Mouse (Mus musculus): ENCODE data around the gene Cuta.
"Not testable (repeated sequence)": the region's sequence is repeated elsewhere in the genome, so short reads cannot be mapped to it uniquely, and the experiment has no call there.

Gene Cuta

GRCm38 (mm10) chr17:26936453-26936852 lies 2.9 kb downstream of the Cuta start:
- DNase-seq (ENCODE audit: low spot score): no peak

- DNase-seq (ENCODE audit: low spot score): no peak
These were observed 4.3 kb downstream of the Cuta start for GRCm38 (mm10) chr17:26935027-26935426.

- no peak for DNase-seq (ENCODE audit: low spot score)
These were observed 5.2 kb downstream of the Cuta start for GRCm38 (mm10) chr17:26933885-26934827.

- DNase-seq (ENCODE audit: low spot score): no peak
These were observed 6.0 kb downstream of the Cuta start for GRCm38 (mm10) chr17:26933419-26933818.

GRCm38 (mm10) chr17:26932839-26933398 lies 6.5 kb downstream of the Cuta start, which contains the start of gene Phf1:
TSS of gene Phf1 (plus strand) at chr17:26933052.
- DNase-seq (ENCODE audit: low spot score): peak; percentile 96

GRCm38 (mm10) chr17:26931795-26932194 lies 7.6 kb downstream of the Cuta start:
- DNase-seq (ENCODE audit: low spot score): peak; percentile 62

- DNase-seq (ENCODE audit: low spot score): not testable (repeated sequence)
These were observed 14.0 kb downstream of the Cuta start for GRCm38 (mm10) chr17:26925414-26925813.

- not testable (repeated sequence) for DNase-seq (ENCODE audit: low spot score)
These were observed 17.0 kb downstream of the Cuta start for GRCm38 (mm10) chr17:26922368-26922767.

- DNase-seq (ENCODE audit: low spot score): not testable (repeated sequence)
These were observed 19.9 kb downstream of the Cuta start for GRCm38 (mm10) chr17:26919516-26919915.

GRCm38 (mm10) chr17:26918343-26918742 lies 21.0 kb downstream of the Cuta start:
- no peak for DNase-seq (ENCODE audit: low spot score)

- not testable (repeated sequence) for DNase-seq (ENCODE audit: low spot score)
These were observed 21.8 kb downstream of the Cuta start for GRCm38 (mm10) chr17:26917560-26917959.

- DNase-seq (ENCODE audit: low spot score): peak; percentile 100
These were observed 22.5 kb downstream of the Cuta start, which contains the start of gene Kifc5b for GRCm38 (mm10) chr17:26916711-26917482. TSS of gene Kifc5b (plus strand) at chr17:26917091.

- DNase-seq (ENCODE audit: low spot score): no peak
These were observed 24.1 kb downstream of the Cuta start for GRCm38 (mm10) chr17:26915248-26915647.

- not testable (repeated sequence) for DNase-seq (ENCODE audit: low spot score)
These were observed 31.9 kb downstream of the Cuta start for GRCm38 (mm10) chr17:26907506-26907905.

GRCm38 (mm10) chr17:26904320-26904719 lies 35.0 kb downstream of the Cuta start:
- DNase-seq (ENCODE audit: low spot score): no peak

- no peak for DNase-seq (ENCODE audit: low spot score)
These were observed 38.5 kb downstream of the Cuta start for GRCm38 (mm10) chr17:26900916-26901315.

GRCm38 (mm10) chr17:26895578-26895977 lies 43.8 kb downstream of the Cuta start:
- DNase-seq (ENCODE audit: low spot score): peak; percentile 65

GRCm38 (mm10) chr17:26894342-26894741 lies 45.0 kb downstream of the Cuta start:
- peak; percentile 16 for DNase-seq (ENCODE audit: low spot score)

GRCm38 (mm10) chr17:26893492-26893891 lies 45.9 kb downstream of the Cuta start:
- no peak for DNase-seq (ENCODE audit: low spot score)

- no peak for DNase-seq (ENCODE audit: low spot score)
These were observed 46.6 kb downstream of the Cuta start for GRCm38 (mm10) chr17:26892635-26893375.

- DNase-seq (ENCODE audit: low spot score): no peak
These were observed 51.4 kb downstream of the Cuta start for GRCm38 (mm10) chr17:26887926-26888325.

Data from lung, postnatal 25 days (tissue).